In genomic region chr19:34877898-34878602, GRCm38 (mm10) we compare ENCODE assay signal across 8 mouse cellular contexts. TPM values are rescaled to one million over a fixed set of nuclear protein-coding genes. Genes with fewer than 3 reads are reported as not detected.
A peak's percentile ranks its signal among the peaks of the same experiment; 100 is the strongest.
DNase-seq lines count a peak whose midpoint lies in the region; ATAC-seq lines count a peak whose summit lies in the region.

No protein-coding gene starts in this region.

- H3K36me3 ChIP-seq in hindbrain, embryonic 12.5 days: no peaks in the 10 kb centered on the region

- H3K9ac ChIP-seq in hindbrain, embryonic 12.5 days: peak overlapping the region; percentile 91

- H3K4me2 ChIP-seq in hindbrain, embryonic 12.5 days (replicated peaks): peak overlapping the region; percentile 72

- H3K27ac ChIP-seq in hindbrain, embryonic 12.5 days: peak overlapping the region; percentile 98

- peak overlapping the region; percentile 92 for H3K4me3 ChIP-seq in hindbrain, embryonic 12.5 days

- no peaks in the 10 kb centered on the region for H3K9me3 ChIP-seq in hindbrain, embryonic 12.5 days (replicated peaks)

- under 1% methylated on average over 44 of the region's 45 CpGs for WGBS in hindbrain, embryonic 12.5 days

- peak; percentile 96 for ATAC-seq in hindbrain, embryonic 12.5 days (ENCODE audit: low FRiP score)

- peaks cover 17% of the 10 kb centered on the region for H3K4me1 ChIP-seq in hindbrain, embryonic 12.5 days

- DNase-seq in NIH3T3 (ENCODE audit: low read depth): peak; percentile 96
- peak; percentile 88 to 91 for DNase-seq in cerebellum, postnatal 10 days
- DNase-seq in frontal cortex, postnatal 10 days (ENCODE audit: low spot score in 2 of 2): peak; percentile 84 to 89
- peak; percentile 88 to 95 for DNase-seq in layer of hippocampus, postnatal 14 days (ENCODE audit: low spot score in 2 of 2)
- DNase-seq in lung, postnatal 14 days: peak; percentile 86
- DNase-seq in retina, postnatal 1 day: peak; percentile 96
- peak; percentile 83 to 85 for DNase-seq in urinary bladder, adult 18-20 months (ENCODE audit: low spot score in 2 of 2)

- no peaks in the 10 kb centered on the region for H3K27me3 ChIP-seq in hindbrain, embryonic 12.5 days

RNA-seq across cellular contexts. Expression of gene Pank1, which starts 1.2 kb away (rescaled TPM):
- polyA plus RNA-seq in hindbrain, embryonic 12.5 days (2016; fragmentation: Nextera tagmentation; extraction: Ambion mirVana): 8.5 and 8.6 TPM in 2 replicates
- total RNA-seq in layer of hippocampus, postnatal 14 days (2021): 10 to 100 TPM; 19.2 to 21.4 TPM

RNA-seq across cellular contexts. Expression of gene Kif20b, which starts 44.1 kb away (rescaled TPM):
- polyA plus RNA-seq in hindbrain, embryonic 12.5 days (2016; fragmentation: Nextera tagmentation; extraction: Ambion mirVana): 39.7 and 51.1 TPM in 2 replicates
- 1 to 10 TPM; 1.4 to 3.0 TPM for total RNA-seq in layer of hippocampus, postnatal 14 days (2021)

Comparison
In these comparisons a context has a peak if more than half of its experiments do, and no peak if none do; other contexts are left out.
1. Peak in every context shown above with its lines: DNase-seq, ATAC-seq, H3K4me3 ChIP-seq and H3K27ac ChIP-seq.